Mouse (Mus musculus) intestine, postnatal 0 days (tissue): ENCODE results near the gene Kpna1. TPM values are rescaled to one million over a fixed set of nuclear protein-coding genes. Genes with fewer than 3 reads are reported as not detected.
"Not testable (repeated sequence)": the region's sequence is repeated elsewhere in the genome, so short reads cannot be mapped to it uniquely, and the experiment has no call there.

Experiments used
- ATAC-seq: fragments of 200-750 bp; cut with Nextera tagmentation; 2 replicates; pipeline ENCODE4 v1.8.0; 2017; ENCODE audit warnings: mild to moderate bottlenecking, moderate TSS enrichment, moderate library complexity
- H3K27ac ChIP-seq: fragments of 300-500 bp; sonication (generic); 2 replicates; pipeline ENCODE4 v1.5.1; 2014; ENCODE audit warnings: mild to moderate bottlenecking, low read depth, low read length, moderate library complexity
- H3K27me3 ChIP-seq: fragments of 300-500 bp; sonication (generic); replicated peaks from 2 replicates; pipeline ENCODE4 v1.6.1; 2014; ENCODE audit warnings: low read length, mixed read lengths; ENCODE audit not compliant: control insufficient read depth, insufficient read depth
- H3K36me3 ChIP-seq: fragments of 300-500 bp; sonication (generic); 2 replicates; pipeline ENCODE4 v1.6.1; 2014; ENCODE audit warnings: mild to moderate bottlenecking, moderate library complexity; ENCODE audit not compliant: control insufficient read depth, insufficient read depth
- H3K4me1 ChIP-seq: fragments of 300-500 bp; sonication (generic); replicated peaks from 2 replicates; pipeline ENCODE4 v1.6.1; 2014; ENCODE audit warnings: antibody characterized with exemption, low read length, mixed read lengths; ENCODE audit not compliant: control insufficient read depth, insufficient read depth
- H3K4me2 ChIP-seq: fragments of 300-500 bp; sonication (generic); replicated peaks from 2 replicates; pipeline ENCODE4 v1.6.1; 2014; ENCODE audit warnings: low read depth, mild to moderate bottlenecking, moderate library complexity
- H3K4me3 ChIP-seq: fragments of 300-500 bp; sonication (generic); 2 replicates; pipeline ENCODE4 v1.5.1; 2014; ENCODE audit warnings: low read depth, low read length
- H3K9ac ChIP-seq: fragments of 300-500 bp; sonication (generic); 2 replicates; pipeline ENCODE4 v1.6.1; 2014; ENCODE audit warnings: mild to moderate bottlenecking, low read depth, low read length
- H3K9me3 ChIP-seq: fragments of 300-500 bp; sonication (generic); 2 replicates; pipeline ENCODE4 v1.6.1; 2016; ENCODE audit warnings: mixed run types; ENCODE audit not compliant: control insufficient read depth
- CTCF ChIP-seq: sonication (generic); IDR thresholded peaks from 2 replicates; pipeline ENCODE4 v1.5.1; 2016; ENCODE audit warnings: low read depth, mild to moderate bottlenecking, control low read depth, antibody characterized with exemption, moderate library complexity
- WGBS: fragments of 180-500 bp; shearing (Covaris S2); extraction: QIAGEN DNeasy Blood & Tissue Kit; methylation state at CpG from one replicate; pipeline ENCODE4 v1.1.7; 2014; 5-methylcytosine and 5-hydroxymethylcytosine counted together
- polyA plus RNA-seq: library from polyadenylated mRNA; unstranded; fragments of >200 nt; fragmentation: Nextera tagmentation; extraction: Ambion mirVana; gene quantifications from 2 replicates; pipeline ENCODE4 v1.2.1, GENCODE M21; 2015

The Kpna1 gene
- polyA plus RNA-seq = 17.6 and 22.2 TPM in 2 replicates

GRCm38 (mm10) chr16:35978450-35978849 lies at the start of gene Kpna1:
Gene Kpna1, plus strand, starts transcription at chr16:35978750.
- 100% methylated on average over 1 of the region's 1 CpGs for WGBS
- H3K9me3 ChIP-seq, H3K4me2 ChIP-seq, H3K4me3 ChIP-seq, H3K27ac ChIP-seq, H3K9ac ChIP-seq, ATAC-seq, H3K27me3 ChIP-seq, H3K4me1 ChIP-seq, H3K36me3 ChIP-seq: not testable (repeated sequence)

- 79% methylated on average over 19 of the region's 19 CpGs for WGBS
- TF ChIP-seq CTCF = no peak
- no peak overlapping the region for H3K27ac ChIP-seq
- no peak overlapping the region for H3K9ac ChIP-seq
- H3K4me3 ChIP-seq = no peak overlapping the region
- H3K36me3 ChIP-seq = peaks cover 66% of the 10 kb centered on the region
- no peak for ATAC-seq
- no peaks in the 10 kb centered on the region for H3K9me3 ChIP-seq
- H3K4me1 ChIP-seq = no peaks in the 10 kb centered on the region
- H3K4me2 ChIP-seq = no peak overlapping the region
- no peaks in the 10 kb centered on the region for H3K27me3 ChIP-seq
Observed at GRCm38 (mm10) chr16:35932179-35933055, 46.1 kb upstream of the Kpna1 start.

GRCm38 (mm10) chr16:35933181-35933580 lies 45.4 kb upstream of the Kpna1 start:
- no peaks in the 10 kb centered on the region for H3K4me1 ChIP-seq
- H3K27ac ChIP-seq = no peak overlapping the region
- TF ChIP-seq CTCF = no peak
- H3K36me3 ChIP-seq = peaks cover 62% of the 10 kb centered on the region
- no peaks in the 10 kb centered on the region for H3K9me3 ChIP-seq
- 82% methylated on average over 10 of the region's 10 CpGs for WGBS
- H3K4me2 ChIP-seq = no peak overlapping the region
- no peak overlapping the region for H3K9ac ChIP-seq
- no peak for ATAC-seq
- H3K27me3 ChIP-seq = no peaks in the 10 kb centered on the region
- H3K4me3 ChIP-seq = no peak overlapping the region

- TF ChIP-seq CTCF = no peak
- peak; percentile 80 for ATAC-seq
- Histone ChIP-seq H3K27ac (peak within 1 kb of the TSS; percentile 87), H3K4me1 (no peaks in the 10 kb centered on the region), H3K9me3 (no peaks in the 10 kb centered on the region), H3K36me3 (peaks cover 40% of the 10 kb centered on the region), H3K27me3 (no peaks in the 10 kb centered on the region), H3K4me3 (peak within 1 kb of the TSS; percentile 81), H3K9ac (peak within 1 kb of the TSS; percentile 90), H3K4me2 (peak within 1 kb of the TSS; percentile 81)
- WGBS = under 1% methylated on average over 52 of the region's 52 CpGs
Observed at GRCm38 (mm10) chr16:35938211-35939151, 40.1 kb upstream of the Kpna1 start, which contains the start of the genes Parp9 and Dtx3l. Gene Parp9, plus strand, starts transcription at chr16:35938470. Gene Dtx3l, minus strand, starts transcription at chr16:35939151.

- peak overlapping the region; percentile 87 for H3K27ac ChIP-seq
- 2% methylated on average over 6 of the region's 6 CpGs for WGBS
- H3K9me3 ChIP-seq = no peaks in the 10 kb centered on the region
- TF ChIP-seq CTCF = no peak
- H3K9ac ChIP-seq = peak overlapping the region; percentile 90
- H3K4me1 ChIP-seq = no peaks in the 10 kb centered on the region
- H3K36me3 ChIP-seq = peaks cover 43% of the 10 kb centered on the region
- H3K4me2 ChIP-seq = peak overlapping the region; percentile 81
- no peaks in the 10 kb centered on the region for H3K27me3 ChIP-seq
- peak; percentile 50 for ATAC-seq
- H3K4me3 ChIP-seq = peak overlapping the region; percentile 81
Observed at GRCm38 (mm10) chr16:35939261-35939660, 39.3 kb upstream of the Kpna1 start.

- no peaks in the 10 kb centered on the region for H3K4me1 ChIP-seq
- H3K27ac ChIP-seq = peak overlapping the region; percentile 87
- peak overlapping the region; percentile 81 for H3K4me2 ChIP-seq
- H3K36me3 ChIP-seq = peaks cover 41% of the 10 kb centered on the region
- no peaks in the 10 kb centered on the region for H3K9me3 ChIP-seq
- no peak overlapping the region; the same call in 1 of the 2 replicates for H3K9ac ChIP-seq
- ATAC-seq = peak; percentile 72
- TF ChIP-seq CTCF = peak; percentile 83
- H3K4me3 ChIP-seq = peak overlapping the region; percentile 81
- 8% methylated on average over 9 of the region's 9 CpGs for WGBS
- H3K27me3 ChIP-seq = no peaks in the 10 kb centered on the region
Observed at GRCm38 (mm10) chr16:35939690-35940089, 38.9 kb upstream of the Kpna1 start.
